Mouse (Mus musculus) liver, postnatal 0 days (tissue): ENCODE measurements around the gene Gpsm1.

Experiments
- CTCF ChIP-seq: sonication (generic); IDR thresholded peaks from 2 replicates; pipeline ENCODE4 v1.5.1; 2016; ENCODE audit warnings: antibody characterized with exemption, low read depth
- EP300 ChIP-seq: IDR thresholded peaks from 2 replicates; pipeline ENCODE4 v1.6.1; 2016; ENCODE audit warnings: antibody characterized with exemption, low read depth, mild to moderate bottlenecking

GRCm38 (mm10) chr2:26300161-26300807, 15.0 kb upstream of the Gpsm1 start:
- TF ChIP-seq CTCF (no peak), EP300 (no peak)
